Mouse (Mus musculus) c-Kit-negative CD71-positive TER-119-positive erythroid progenitor cells, embryonic 14.5 days (primary cell): Measurements from ENCODE around the gene Tpst2.

Source experiments
- DNase-seq: peaks from one replicate; pipeline ENCODE4 v3.0.0-alpha.2; 2013; ENCODE audit warnings: low read depth, low spot score

The Tpst2 gene

GRCm38 (mm10) chr5:112281676-112282075 lies 5.2 kb downstream of the Tpst2 start:
- DNase-seq: no peak

DNA sequence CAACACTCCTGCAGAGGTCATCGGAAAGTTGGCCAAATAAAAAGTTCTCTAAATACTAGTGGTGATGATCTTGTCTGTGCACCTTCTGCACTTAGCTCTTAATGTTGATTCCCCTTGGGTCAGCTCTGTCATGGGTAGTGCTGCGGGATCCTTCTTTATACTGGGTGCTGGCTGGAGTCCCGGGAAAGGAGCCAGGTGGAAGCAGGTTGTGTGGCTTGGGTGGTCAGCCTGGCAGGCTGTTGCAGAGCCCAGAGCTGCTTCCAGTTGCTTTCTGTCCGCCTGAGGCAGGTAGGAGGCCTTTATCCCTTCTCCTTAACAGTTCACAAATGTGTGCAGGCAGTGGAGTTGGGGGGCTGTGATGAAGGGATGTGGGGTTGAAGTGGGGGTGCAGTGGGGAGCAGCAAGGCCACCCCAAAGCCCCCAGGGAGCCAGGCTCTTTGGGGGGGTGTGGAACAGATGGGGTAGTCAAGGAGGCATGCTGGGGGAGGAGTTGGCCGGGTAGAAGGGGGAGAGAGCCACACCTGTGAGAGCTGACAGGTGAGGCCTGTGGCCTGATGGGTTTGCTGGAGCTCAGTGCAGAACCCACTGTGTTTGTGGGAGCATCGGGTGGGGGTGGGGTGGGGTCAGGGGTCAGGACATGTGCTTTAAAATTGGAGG lies 5.8 kb downstream of the Tpst2 start:
- no peak for DNase-seq

GRCm38 (mm10) chr5:112282780-112283482 lies 6.4 kb downstream of the Tpst2 start:
- no peak for DNase-seq

GRCm38 (mm10) chr5:112283543-112284202 lies 7.2 kb downstream of the Tpst2 start:
- DNase-seq: no peak

- no peak for DNase-seq
Measured at GRCm38 (mm10) chr5:112284203-112284582, 7.7 kb downstream of the Tpst2 start.

- DNase-seq: no peak
Measured at GRCm38 (mm10) chr5:112285548-112286085, 9.1 kb downstream of the Tpst2 start.

DNA sequence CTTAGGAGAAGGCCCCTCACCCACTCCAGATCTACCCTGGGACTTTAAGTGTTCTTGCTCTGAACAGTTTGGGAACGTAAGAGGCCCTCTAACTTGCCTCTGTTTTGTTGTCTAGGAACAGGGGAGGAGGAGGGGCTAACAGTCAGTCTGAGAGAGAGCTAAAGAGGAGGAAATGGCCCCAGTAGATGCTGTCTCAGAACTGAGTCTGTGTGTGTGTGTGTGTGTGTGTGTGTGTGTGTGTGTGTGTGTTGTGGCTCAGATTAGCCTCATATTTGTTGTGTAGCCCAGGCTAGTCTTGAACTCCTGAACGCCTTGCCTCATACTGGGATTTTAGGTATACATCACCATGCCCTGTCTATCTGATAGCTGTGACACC lies 10.1 kb downstream of the Tpst2 start:
- DNase-seq: no peak

GRCm38 (mm10) chr5:112286984-112287641 lies 10.6 kb downstream of the Tpst2 start:
- no peak for DNase-seq

- DNase-seq: no peak
Measured at GRCm38 (mm10) chr5:112287652-112288051, 11.2 kb downstream of the Tpst2 start.

GRCm38 (mm10) chr5:112288193-112289141 lies 12.0 kb downstream of the Tpst2 start:
- DNase-seq: no peak

- no peak for DNase-seq
Measured at GRCm38 (mm10) chr5:112289236-112289635, 12.7 kb downstream of the Tpst2 start.

- no peak for DNase-seq
Measured at GRCm38 (mm10) chr5:112289819-112290535, 13.5 kb downstream of the Tpst2 start.

DNA sequence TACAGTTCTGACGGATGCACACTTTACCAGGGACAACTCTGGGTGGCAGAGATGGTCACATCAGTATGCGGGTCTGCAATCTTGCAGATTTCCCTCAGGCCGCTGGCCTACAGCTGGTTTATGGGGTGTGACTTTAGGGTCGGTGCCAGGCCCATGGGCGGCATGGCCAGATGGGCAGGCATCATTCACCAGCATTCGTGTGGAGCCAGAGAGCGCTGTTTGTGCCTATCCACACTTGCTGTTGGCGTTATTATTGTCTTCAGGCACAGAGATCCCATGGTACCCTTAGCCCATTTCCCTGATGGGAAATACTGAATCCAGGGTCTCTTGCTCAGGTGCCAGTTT lies 14.0 kb downstream of the Tpst2 start:
- DNase-seq: no peak

GRCm38 (mm10) chr5:112291866-112292265 lies 15.4 kb downstream of the Tpst2 start:
- no peak for DNase-seq

DNA sequence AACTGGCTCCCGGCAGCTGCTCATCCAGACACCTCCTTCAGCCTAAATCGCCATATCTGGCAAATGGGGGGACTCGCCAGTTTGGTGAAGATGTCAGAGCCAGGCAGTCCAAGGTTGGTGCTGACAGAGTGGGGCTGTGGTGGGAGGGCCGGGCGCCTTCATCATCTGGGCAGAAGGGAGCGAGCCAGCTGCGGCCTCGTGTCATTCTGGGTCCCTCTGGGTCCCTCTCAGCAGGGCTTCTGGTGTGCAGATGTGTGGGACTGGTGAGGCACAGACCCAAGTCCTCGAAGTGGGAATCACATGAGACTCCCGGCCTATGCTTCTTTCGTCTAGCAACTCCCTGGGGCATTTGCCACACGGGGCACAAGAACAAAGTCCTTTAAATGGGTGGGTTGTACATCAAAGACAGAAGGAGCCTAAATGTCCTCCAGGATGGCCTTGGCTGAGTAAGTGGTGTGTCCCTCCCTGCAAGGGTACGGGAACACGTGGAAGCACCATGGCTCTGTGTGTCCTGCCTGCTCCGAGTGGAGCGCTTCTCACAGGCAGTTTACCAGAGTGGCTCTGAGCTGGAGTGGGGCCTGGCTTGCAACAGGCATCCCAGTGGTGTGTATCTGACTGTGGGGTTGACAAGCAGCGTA lies 16.0 kb downstream of the Tpst2 start:
- DNase-seq: no peak

DNA sequence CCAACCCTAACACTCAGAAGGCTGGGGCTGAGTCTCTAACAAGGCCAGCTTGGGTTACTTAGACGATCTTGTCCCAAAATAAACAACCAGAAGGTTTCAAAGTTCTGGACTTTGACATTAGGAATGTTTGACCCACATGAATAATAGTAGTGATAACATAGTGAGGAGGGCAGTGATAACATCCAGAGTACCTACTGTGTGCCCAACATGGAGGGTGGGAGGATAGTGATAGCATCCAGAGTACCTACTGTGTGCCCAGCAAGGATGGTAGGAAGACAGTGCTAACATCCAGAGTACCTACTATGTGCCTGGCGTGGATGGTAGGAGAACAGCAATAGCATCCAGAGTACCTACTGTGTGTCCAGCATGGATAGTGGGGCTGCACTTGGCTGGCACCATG lies 17.3 kb downstream of the Tpst2 start:
- DNase-seq: no peak

DNA sequence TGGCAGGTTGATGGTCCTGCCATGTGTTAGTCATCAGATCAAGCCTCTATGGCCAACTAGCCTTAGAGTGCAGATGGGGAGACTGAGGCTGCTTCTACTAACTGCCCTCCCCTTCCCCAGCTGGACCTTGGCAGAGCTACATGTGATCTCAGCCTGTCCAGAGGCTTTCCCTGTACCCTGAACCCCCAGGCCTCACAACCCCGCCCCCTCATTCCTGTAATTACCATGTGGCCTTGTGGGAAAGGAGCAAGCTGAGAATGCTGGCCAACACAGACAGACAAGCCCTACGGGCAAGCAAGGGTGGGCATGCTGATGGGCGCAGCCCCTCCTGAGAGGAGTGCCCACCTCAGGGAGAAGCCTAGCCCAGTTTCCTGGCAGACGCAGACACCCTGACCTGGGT lies 18.2 kb downstream of the Tpst2 start:
- DNase-seq: no peak

GRCm38 (mm10) chr5:112295162-112295561 lies 18.7 kb downstream of the Tpst2 start:
- DNase-seq: no peak

GRCm38 (mm10) chr5:112295564-112295963 lies 19.1 kb downstream of the Tpst2 start:
- DNase-seq: no peak
